Mouse (Mus musculus) gastrocnemius, adult 8-10 months (tissue): ENCODE results near the gene Use1. TPM values are rescaled to one million over a fixed set of nuclear protein-coding genes. Genes with fewer than 3 reads are reported as not detected.
"Not testable (repeated sequence)": the region's sequence is repeated elsewhere in the genome, so short reads cannot be mapped to it uniquely, and the experiment has no call there.

Experiments used
- DNase-seq, 2 experiments: peaks; one replicate each; pipeline ENCODE4 v3.0.0; 2022; ENCODE audit warnings: low spot score in 2 of 2
- total RNA-seq, 4 experiments: library from RNA; stranded (reverse); gene quantifications; 2 replicates each; pipeline ENCODE4 v1.2.4; 2022

Use1 gene
- total RNA-seq: 100 to 1,000 TPM in 2 of 4 experiments, 10 to 100 TPM in 2; 90.5 to 106 (median 100) TPM

- DNase-seq: peak; percentile 88 to 89
Observed at GRCm38 (mm10) chr8:71366771-71367528, at the start of gene Use1. Gene Use1, plus strand, starts transcription at chr8:71366848.

GRCm38 (mm10) chr8:71318610-71319009 lies 48.0 kb upstream of the Use1 start:
- not testable (repeated sequence) for DNase-seq

GRCm38 (mm10) chr8:71319760-71320159 lies 46.9 kb upstream of the Use1 start:
- not testable (repeated sequence) for DNase-seq

- no peak for DNase-seq
Observed at GRCm38 (mm10) chr8:71322939-71323338, 43.7 kb upstream of the Use1 start.

- peak in 1 of 2 experiments; percentile 22 for DNase-seq
Observed at GRCm38 (mm10) chr8:71324848-71325247, 41.8 kb upstream of the Use1 start.

GRCm38 (mm10) chr8:71337834-71338233 lies 28.8 kb upstream of the Use1 start:
- DNase-seq: not testable (repeated sequence)

GRCm38 (mm10) chr8:71340625-71341024 lies 26.0 kb upstream of the Use1 start:
- DNase-seq: no peak

GRCm38 (mm10) chr8:71346581-71346980 lies 20.1 kb upstream of the Use1 start:
- DNase-seq: no peak

GRCm38 (mm10) chr8:71351117-71351516 lies 15.5 kb upstream of the Use1 start:
- DNase-seq: no peak

- no peak for DNase-seq
Observed at GRCm38 (mm10) chr8:71351520-71351919, 15.1 kb upstream of the Use1 start.

GRCm38 (mm10) chr8:71358026-71358425 lies 8.6 kb upstream of the Use1 start:
- no peak for DNase-seq

GRCm38 (mm10) chr8:71367529-71368176 lies 1.0 kb downstream of the Use1 start:
- no peak for DNase-seq

GRCm38 (mm10) chr8:71368366-71368765 lies 1.7 kb downstream of the Use1 start:
- DNase-seq: no peak

GRCm38 (mm10) chr8:71369040-71369718 lies 2.5 kb downstream of the Use1 start:
- no peak for DNase-seq

- DNase-seq: no peak
Observed at GRCm38 (mm10) chr8:71370711-71371235, 4.1 kb downstream of the Use1 start.

- peak; percentile 98 to 99 for DNase-seq
Observed at GRCm38 (mm10) chr8:71371236-71371848, 4.7 kb downstream of the Use1 start, which contains the start of gene Ocel1. Gene Ocel1, plus strand, starts transcription at chr8:71371298.

GRCm38 (mm10) chr8:71372427-71372826 lies 5.8 kb downstream of the Use1 start:
- DNase-seq: no peak

GRCm38 (mm10) chr8:71373000-71373399 lies 6.4 kb downstream of the Use1 start:
- no peak for DNase-seq

GRCm38 (mm10) chr8:71374616-71375206 lies 8.1 kb downstream of the Use1 start:
- no peak for DNase-seq

- peak in 1 of 2 experiments; percentile 63 for DNase-seq
Observed at GRCm38 (mm10) chr8:71375581-71376422, 9.2 kb downstream of the Use1 start.
